Mouse (Mus musculus) heart, postnatal 0 days (tissue): ENCODE measurements at regions not wholly inside any gene's neighbourhood (a gene's known extent, or its start where the extent isn't known, plus 50 kb on each side); places are given as distances from the start of the nearest gene placed in this dataset.

Experiments used
- CTCF ChIP-seq: IDR thresholded peaks from 2 replicates; pipeline ENCODE4 v1.5.1; 2016; ENCODE audit warnings: antibody characterized with exemption, control low read depth, low read depth
- EP300 ChIP-seq: IDR thresholded peaks from 2 replicates; pipeline ENCODE4 v1.6.1; 2016; ENCODE audit warnings: antibody characterized with exemption, low read depth

GRCm38 (mm10) chr19:21042536-21042935, 88.5 kb upstream of the Tmc1 start:
- TF ChIP-seq CTCF (no peak), EP300 (no peak)
